In genomic region chr13:46140006-46140405, GRCm38 (mm10) we compare ENCODE assay signal across 18 mouse cellular contexts.
DNase-seq lines count a peak whose midpoint lies in the region; ATAC-seq lines count a peak whose summit lies in the region.
"Had no signal": no experiment of that assay in that cellular context is flagged by ENCODE, and none has a peak within 500 bp of the region (broad histone marks: within the 10 kb centered on the region; RNA-seq: fewer than 3 reads in every experiment).

No protein-coding gene starts in this region.

- no peaks in the 10 kb centered on the region for H3K27me3 ChIP-seq in liver, embryonic 11.5 days (replicated peaks; ENCODE audit: control insufficient read depth, insufficient read depth, low read length)
- H3K27me3 ChIP-seq: embryonic facial prominence, embryonic 13.5 days; forebrain, embryonic 13.5 days; heart, embryonic 13.5 days; hindbrain, embryonic 15.5 days had no signal

- 72% methylated on average over 3 of the region's 3 CpGs for WGBS in liver, embryonic 11.5 days

- peak; percentile 64 to 69 for DNase-seq in left cerebral cortex, postnatal 14 days (ENCODE audit: low spot score in 2 of 2)
- no peak for DNase-seq in left cerebral cortex, adult 11 months (ENCODE audit: low spot score)
- peak; percentile 13 to 43 for DNase-seq in right cerebral cortex, adult 2 months (ENCODE audit: low spot score in 2 of 2)
- peak; percentile 44 for DNase-seq in right cerebral cortex, postnatal 14 days
- DNase-seq in adrenal gland, adult 2 months: no peak
- DNase-seq in liver, embryonic 11.5 days (ENCODE audit: low spot score): no peak
- DNase-seq: adrenal gland, adult 8-10 months; cerebellum, adult 11-12 months; cerebellum, adult 9-10 months; cerebellum, postnatal 25 days; forebrain, postnatal 0 days; gastrocnemius, postnatal 14 days; heart, adult 2 months; heart, postnatal 36 days had no signal

- ATAC-seq in liver, embryonic 11.5 days (replicated peaks; ENCODE audit: low FRiP score): no peak
- ATAC-seq: forebrain, embryonic 13.5 days; forebrain, postnatal 0 days had no signal

- H3K27ac ChIP-seq in liver, embryonic 11.5 days (ENCODE audit: low read depth, low read length): no peak overlapping the region
- H3K27ac ChIP-seq: embryonic facial prominence, embryonic 13.5 days; forebrain, embryonic 13.5 days; heart, adult 2 months; heart, embryonic 13.5 days; hindbrain, embryonic 15.5 days had no signal

- no peak overlapping the region for H3K4me2 ChIP-seq in liver, embryonic 11.5 days
- H3K4me2 ChIP-seq: embryonic facial prominence, embryonic 13.5 days; forebrain, embryonic 13.5 days; heart, embryonic 13.5 days; hindbrain, embryonic 15.5 days had no signal

- H3K9me3 ChIP-seq in liver, embryonic 11.5 days (ENCODE audit: control insufficient read depth, low read length): no peaks in the 10 kb centered on the region
- H3K9me3 ChIP-seq: embryonic facial prominence, embryonic 13.5 days; forebrain, embryonic 13.5 days; heart, embryonic 13.5 days; hindbrain, embryonic 15.5 days had no signal

- H3K4me1 ChIP-seq in liver, embryonic 11.5 days (replicated peaks; ENCODE audit: control insufficient read depth, insufficient read depth, low read length): no peaks in the 10 kb centered on the region
- H3K4me1 ChIP-seq: embryonic facial prominence, embryonic 13.5 days; forebrain, embryonic 13.5 days; heart, embryonic 13.5 days; hindbrain, embryonic 15.5 days had no signal

- H3K4me3 ChIP-seq in liver, embryonic 11.5 days (ENCODE audit: low read depth, low read length): no peak overlapping the region
- H3K4me3 ChIP-seq: embryonic facial prominence, embryonic 13.5 days; forebrain, embryonic 13.5 days; heart, adult 2 months; heart, embryonic 13.5 days; hindbrain, embryonic 15.5 days had no signal

- H3K36me3 ChIP-seq in liver, embryonic 11.5 days (ENCODE audit: control insufficient read depth, insufficient read depth, low read length): no peaks in the 10 kb centered on the region
- H3K36me3 ChIP-seq: embryonic facial prominence, embryonic 13.5 days; heart, embryonic 13.5 days; hindbrain, embryonic 15.5 days had no signal

- no peak overlapping the region for H3K9ac ChIP-seq in liver, embryonic 11.5 days (ENCODE audit: low read depth, low read length)
- H3K9ac ChIP-seq: embryonic facial prominence, embryonic 13.5 days; forebrain, embryonic 13.5 days; forebrain, postnatal 0 days; heart, embryonic 13.5 days; hindbrain, embryonic 15.5 days had no signal

- intact Hi-C loops in left cerebral cortex, postnatal 14 days (cut with DNase I): no loop called here

Comparison
In these comparisons a context has a peak if more than half of its experiments do, and no peak if none do; other contexts are left out.
1. DNase-seq: peak in left cerebral cortex, postnatal 14 days (2 of 2), right cerebral cortex, adult 2 months (2 of 2) and right cerebral cortex, postnatal 14 days (single experiment); none in left cerebral cortex, adult 11 months (single experiment), adrenal gland, adult 2 months (single experiment) and liver, embryonic 11.5 days (single experiment).